Mouse (Mus musculus) forebrain, embryonic 11.5 days (tissue): ENCODE measurements at regions not wholly inside any gene's neighbourhood (a gene's known extent, or its start where the extent isn't known, plus 50 kb on each side); places are given as distances from the start of the nearest gene placed in this dataset.

Source experiments
- ATAC-seq: fragments of 200-750 bp; cut with Nextera tagmentation; replicated peaks from 2 replicates; pipeline ENCODE4 v1.8.0; 2017; ENCODE audit warnings: moderate TSS enrichment; ENCODE audit not compliant: low FRiP score
- DNase-seq: peaks from one replicate; pipeline ENCODE4 v3.0.0-alpha.2; 2017; ENCODE audit warnings: low spot score
- H3K27ac ChIP-seq: fragments of 300-500 bp; sonication (generic); 2 replicates; pipeline ENCODE4 v1.5.1; 2014; ENCODE audit warnings: low read depth, low read length
- H3K27me3 ChIP-seq: fragments of 300-500 bp; sonication (generic); 2 replicates; pipeline ENCODE4 v1.6.1; 2014; ENCODE audit warnings: mild to moderate bottlenecking, low read length, mixed read lengths; ENCODE audit not compliant: control insufficient read depth, insufficient read depth
- H3K36me3 ChIP-seq: fragments of 300-500 bp; sonication (generic); 2 replicates; pipeline ENCODE4 v1.6.1; 2014; ENCODE audit warnings: mild to moderate bottlenecking, low read length, moderate library complexity, mixed read lengths; ENCODE audit not compliant: control insufficient read depth, insufficient read depth
- H3K4me1 ChIP-seq: fragments of 300-500 bp; sonication (generic); replicated peaks from 2 replicates; pipeline ENCODE4 v1.6.1; 2014; ENCODE audit warnings: low read length, mixed read lengths; ENCODE audit not compliant: control insufficient read depth, insufficient read depth
- H3K4me2 ChIP-seq: fragments of 300-500 bp; sonication (generic); 2 replicates; pipeline ENCODE4 v1.6.1; 2014; ENCODE audit warnings: low read depth, mild to moderate bottlenecking, low read length, moderate library complexity, mixed read lengths; ENCODE audit not compliant: severe bottlenecking
- H3K4me3 ChIP-seq: fragments of 300-500 bp; sonication (generic); 2 replicates; pipeline ENCODE4 v1.5.1; 2014; ENCODE audit warnings: low read depth, low read length
- H3K9ac ChIP-seq: fragments of 300-500 bp; sonication (generic); 2 replicates; pipeline ENCODE4 v1.6.1; 2014; ENCODE audit warnings: low read length
- H3K9me3 ChIP-seq: fragments of 300-500 bp; sonication (generic); 2 replicates; pipeline ENCODE4 v1.6.1; 2016; ENCODE audit warnings: low read length, mixed read lengths; ENCODE audit not compliant: control insufficient read depth
- WGBS: fragments of 180-500 bp; shearing (Covaris S2); extraction: QIAGEN DNeasy Blood & Tissue Kit; methylation state at CpG from one replicate; pipeline ENCODE4 v1.1.7; 2014; 5-methylcytosine and 5-hydroxymethylcytosine counted together

GRCm38 (mm10) chr9:97171484-97171883 lies 60.5 kb upstream of the Slc25a36 start:
- ATAC-seq, result no peak
- 88% methylated on average over 4 of the region's 4 CpGs for WGBS
- DNase-seq, result no peak

DNA sequence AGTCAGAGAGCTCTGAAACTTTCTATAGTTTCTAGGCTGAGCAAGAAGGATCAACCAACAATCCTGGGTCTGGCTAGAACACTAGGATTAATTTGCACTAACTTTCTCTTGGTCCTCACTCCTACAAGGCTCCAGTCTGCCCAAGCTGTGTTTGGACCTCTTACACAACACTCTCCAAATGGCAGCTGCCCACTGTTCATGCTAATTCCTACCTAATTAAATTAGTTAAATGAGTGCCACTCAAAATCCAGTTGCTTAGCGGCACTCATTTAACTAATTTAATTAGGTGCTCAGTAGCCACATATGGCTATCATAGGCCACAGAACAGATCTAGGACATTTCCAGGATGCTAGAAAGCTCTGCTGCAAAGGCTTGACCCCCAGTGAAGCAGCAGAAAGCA lies 59.9 kb upstream of the Slc25a36 start:
- H3K4me3 ChIP-seq, result no peak overlapping the region
- no peaks in the 10 kb centered on the region for H3K27me3 ChIP-seq
- WGBS, result 65% methylated on average over 1 of the region's 1 CpGs
- no peaks in the 10 kb centered on the region for H3K4me1 ChIP-seq
- H3K4me2 ChIP-seq, result no peak overlapping the region
- no peaks in the 10 kb centered on the region for H3K36me3 ChIP-seq
- DNase-seq (no peak), ATAC-seq (no peak)
- H3K9me3 ChIP-seq, result no peaks in the 10 kb centered on the region
- no peak overlapping the region for H3K9ac ChIP-seq
- H3K27ac ChIP-seq, result no peak overlapping the region

More at GRCm38 (mm10) chr9:97171484-97171883, 60.5 kb upstream of the Slc25a36 start:
- H3K27ac ChIP-seq, result no peak overlapping the region
- H3K4me3 ChIP-seq, result no peak overlapping the region
- no peak overlapping the region for H3K4me2 ChIP-seq
- H3K9me3 ChIP-seq, result no peaks in the 10 kb centered on the region
- no peak overlapping the region for H3K9ac ChIP-seq
- H3K36me3 ChIP-seq, result no peaks in the 10 kb centered on the region
- H3K27me3 ChIP-seq, result no peaks in the 10 kb centered on the region
- no peaks in the 10 kb centered on the region for H3K4me1 ChIP-seq

DNA sequence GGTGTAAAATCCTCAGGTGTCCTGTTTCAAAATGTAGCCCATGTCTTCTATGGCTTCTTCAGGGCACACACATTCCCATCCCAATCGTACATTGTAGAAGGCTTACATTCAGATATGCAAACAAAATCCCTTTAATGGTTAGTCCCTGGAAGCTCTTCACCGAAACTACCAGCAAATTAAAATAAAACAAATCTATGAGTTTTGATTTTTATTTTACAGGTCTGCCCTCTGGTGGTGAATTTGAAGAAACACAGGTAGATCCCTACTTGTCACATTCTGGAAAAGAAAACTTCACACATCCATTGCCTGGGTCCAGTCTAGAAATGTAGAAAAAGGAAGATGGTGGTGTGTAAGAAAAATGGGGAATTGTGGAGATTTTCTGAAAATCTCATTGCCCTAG lies 51.5 kb upstream of the Slc25a36 start:
- ATAC-seq, result no peak
- Histone ChIP-seq H3K36me3 (no peaks in the 10 kb centered on the region), H3K9me3 (no peaks in the 10 kb centered on the region), H3K27me3 (no peaks in the 10 kb centered on the region), H3K9ac (no peak overlapping the region), H3K4me3 (no peak overlapping the region), H3K4me2 (no peak overlapping the region), H3K4me1 (no peaks in the 10 kb centered on the region), H3K27ac (no peak overlapping the region)
- WGBS, result 44% methylated on average over 2 of the region's 2 CpGs
- no peak for DNase-seq
